Mouse (Mus musculus) thymus, adult 2 months (tissue): ENCODE results near the gene Fam81b.

Experiments
- CTCF ChIP-seq: fragments of 200-500 bp; IDR thresholded peaks from 2 replicates; pipeline ENCODE4 v1.5.1; 2012; ENCODE audit warnings: mild to moderate bottlenecking, control low read depth, low read length, moderate library complexity, borderline replicate concordance; ENCODE audit not compliant: control insufficient read depth, poor library complexity, insufficient read depth; ENCODE audit errors: extremely low read depth
- POLR2A ChIP-seq: fragments of 200-500 bp; IDR thresholded peaks from 2 replicates; pipeline ENCODE4 v1.6.1; 2012; ENCODE audit warnings: mild to moderate bottlenecking, low read length, control low read depth, moderate library complexity; ENCODE audit not compliant: control insufficient read depth, poor library complexity, insufficient read depth; ENCODE audit errors: extremely low read depth

DNA sequence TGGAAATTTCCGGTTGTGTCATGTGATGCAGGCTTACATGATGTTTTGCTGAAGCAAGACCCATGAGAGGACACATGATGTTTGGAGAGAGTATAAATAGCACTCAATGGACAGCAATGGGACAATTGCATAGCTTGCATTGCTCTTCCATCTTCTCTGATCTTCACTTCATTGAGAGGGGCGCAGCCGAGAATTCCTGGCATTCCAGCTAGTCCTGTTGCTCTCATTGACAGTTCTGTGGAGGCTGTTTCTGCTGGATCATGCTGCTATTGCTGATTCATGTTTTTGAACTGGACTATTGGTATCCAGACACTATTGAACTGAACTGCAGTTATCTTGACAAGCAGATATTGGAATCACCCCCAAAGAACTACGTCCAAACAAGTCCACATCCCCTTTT lies 12.8 kb downstream of the Fam81b start:
- TF ChIP-seq CTCF (no peak), POLR2A (no peak)
